Mouse (Mus musculus) testis, adult 2 months (tissue): ENCODE measurements around the gene Gm17490. TPM values are rescaled to one million over a fixed set of nuclear protein-coding genes. Genes with fewer than 3 reads are reported as not detected.

Experiments
- H3K27ac ChIP-seq: fragments of 200-500 bp; 2 replicates; pipeline ENCODE4 v1.5.1; 2012; ENCODE audit warnings: low read depth, low read length; ENCODE audit not compliant: control insufficient read depth, insufficient read depth
- H3K27me3 ChIP-seq: fragments of 200-500 bp; 2 replicates; pipeline ENCODE4 v1.6.1; 2012; ENCODE audit warnings: mild to moderate bottlenecking, low read length, moderate library complexity; ENCODE audit not compliant: control insufficient read depth, insufficient read depth
- H3K36me3 ChIP-seq: fragments of 200-500 bp; 2 replicates; pipeline ENCODE4 v1.6.1; 2012; ENCODE audit warnings: mild to moderate bottlenecking, low read length; ENCODE audit not compliant: control insufficient read depth, insufficient read depth
- H3K4me1 ChIP-seq: fragments of 200-500 bp; 2 replicates; pipeline ENCODE4 v1.6.1; 2012; ENCODE audit warnings: low read length; ENCODE audit not compliant: control insufficient read depth, insufficient read depth
- H3K4me3 ChIP-seq: fragments of 200-500 bp; 2 replicates; pipeline ENCODE4 v1.5.1; 2012; ENCODE audit warnings: low read depth, mild to moderate bottlenecking, low read length, moderate library complexity, mixed read lengths; ENCODE audit not compliant: control insufficient read depth
- CTCF ChIP-seq: fragments of 200-500 bp; IDR thresholded peaks from 2 replicates; pipeline ENCODE4 v1.5.1; 2012; ENCODE audit warnings: low read depth, mild to moderate bottlenecking, inconsistent platforms, low read length, moderate library complexity; ENCODE audit not compliant: control insufficient read depth, insufficient read depth, insufficient replicate concordance
- POLR2A ChIP-seq: fragments of 200-500 bp; IDR thresholded peaks from 2 replicates; pipeline ENCODE4 v1.6.1; 2012; ENCODE audit warnings: low read depth, mild to moderate bottlenecking, inconsistent platforms, low read length, moderate library complexity; ENCODE audit not compliant: control insufficient read depth
- polyA plus RNA-seq: library from polyadenylated mRNA; depleted of rRNA; stranded (reverse); fragments of >200 nt; gene quantifications from 2 replicates; pipeline ENCODE4 v1.2.3, GENCODE M21; 2012

Gene Gm17490
- polyA plus RNA-seq, 1 experiment: not detected

GRCm38 (mm10) chr2:11662143-11662906, 36.3 kb upstream of the Gm17490 start:
- no peak overlapping the region for H3K27ac ChIP-seq
- H3K4me3 ChIP-seq: no peak overlapping the region
- TF ChIP-seq CTCF: no peak
- no peaks in the 10 kb centered on the region; the same call in 1 of the 2 replicates for H3K4me1 ChIP-seq
- no peaks in the 10 kb centered on the region for H3K36me3 ChIP-seq
- H3K27me3 ChIP-seq: no peaks in the 10 kb centered on the region

- Histone ChIP-seq H3K36me3 (no peaks in the 10 kb centered on the region), H3K4me3 (no peak overlapping the region), H3K4me1 (no peaks in the 10 kb centered on the region; the same call in 1 of the 2 replicates), H3K27me3 (no peaks in the 10 kb centered on the region), H3K27ac (no peak overlapping the region)
- TF ChIP-seq CTCF: no peak
These were observed 33.2 kb upstream of the Gm17490 start for GRCm38 (mm10) chr2:11659263-11659662.

GRCm38 (mm10) chr2:11657581-11657980, 31.5 kb upstream of the Gm17490 start:
- Histone ChIP-seq H3K27me3 (no peaks in the 10 kb centered on the region), H3K27ac (no peak overlapping the region), H3K4me1 (peaks cover 2% of the 10 kb centered on the region; the same call in 1 of the 2 replicates), H3K4me3 (no peak overlapping the region), H3K36me3 (no peaks in the 10 kb centered on the region)
- TF ChIP-seq POLR2A (no peak), CTCF (no peak)

- Histone ChIP-seq H3K27ac (no peak overlapping the region), H3K27me3 (no peaks in the 10 kb centered on the region), H3K36me3 (no peaks in the 10 kb centered on the region), H3K4me3 (no peak overlapping the region), H3K4me1 (peaks cover 2% of the 10 kb centered on the region; the same call in 1 of the 2 replicates)
- TF ChIP-seq POLR2A: no peak
- TF ChIP-seq CTCF: no peak
These were observed 29.2 kb upstream of the Gm17490 start for GRCm38 (mm10) chr2:11654990-11655931.

- H3K27me3 ChIP-seq: no peaks in the 10 kb centered on the region
- no peak for TF ChIP-seq POLR2A
- TF ChIP-seq CTCF: no peak
- no peaks in the 10 kb centered on the region for H3K36me3 ChIP-seq
- H3K27ac ChIP-seq: no peak overlapping the region
- H3K4me3 ChIP-seq: no peak overlapping the region
- peaks cover 2% of the 10 kb centered on the region; the same call in 1 of the 2 replicates for H3K4me1 ChIP-seq
These were observed 27.7 kb upstream of the Gm17490 start for GRCm38 (mm10) chr2:11653780-11654179.

GRCm38 (mm10) chr2:11653330-11653729, 27.3 kb upstream of the Gm17490 start:
- Histone ChIP-seq H3K27me3 (no peaks in the 10 kb centered on the region), H3K27ac (no peak overlapping the region), H3K36me3 (no peaks in the 10 kb centered on the region), H3K4me1 (peaks cover 2% of the 10 kb centered on the region; the same call in 1 of the 2 replicates), H3K4me3 (no peak overlapping the region)
- TF ChIP-seq CTCF (no peak), POLR2A (peak; percentile 19; the same call in 1 of the 2 replicates)

- no peaks in the 10 kb centered on the region for H3K36me3 ChIP-seq
- no peak overlapping the region for H3K27ac ChIP-seq
- TF ChIP-seq POLR2A: no peak
- H3K4me1 ChIP-seq: peaks cover 2% of the 10 kb centered on the region; the same call in 1 of the 2 replicates
- no peak overlapping the region for H3K4me3 ChIP-seq
- H3K27me3 ChIP-seq: no peaks in the 10 kb centered on the region
These were observed 26.7 kb upstream of the Gm17490 start for GRCm38 (mm10) chr2:11652780-11653179.
